Mouse (Mus musculus) hindbrain, embryonic 15.5 days (tissue): ENCODE measurements around the gene Papss1. TPM values are rescaled to one million over a fixed set of nuclear protein-coding genes. Genes with fewer than 3 reads are reported as not detected.

ENCODE experiments used
- ATAC-seq: fragments of 200-750 bp; cut with Nextera tagmentation; 2 replicates; pipeline ENCODE4 v1.8.0; 2017; ENCODE audit warnings: low read depth, moderate number of reproducible peaks, moderate TSS enrichment; ENCODE audit not compliant: low FRiP score
- H3K27ac ChIP-seq: fragments of 300-500 bp; sonication (generic); replicated peaks from 2 replicates; pipeline ENCODE4 v1.5.1; 2015; ENCODE audit warnings: mild to moderate bottlenecking, inconsistent platforms
- H3K27me3 ChIP-seq: fragments of 300-500 bp; sonication (generic); 2 replicates; pipeline ENCODE4 v1.6.1; 2015; ENCODE audit warnings: control low read depth, inconsistent platforms
- H3K36me3 ChIP-seq: fragments of 300-500 bp; sonication (generic); 2 replicates; pipeline ENCODE4 v1.6.1; 2015; ENCODE audit warnings: control low read depth, inconsistent platforms
- H3K4me1 ChIP-seq: fragments of 300-500 bp; sonication (generic); replicated peaks from 2 replicates; pipeline ENCODE4 v1.6.1; 2015; ENCODE audit warnings: control low read depth, inconsistent platforms
- H3K4me2 ChIP-seq: fragments of 300-500 bp; sonication (generic); 2 replicates; pipeline ENCODE4 v1.6.1; 2015; ENCODE audit warnings: moderate library complexity, mild to moderate bottlenecking, inconsistent platforms
- H3K4me3 ChIP-seq: fragments of 300-500 bp; sonication (generic); 2 replicates; pipeline ENCODE4 v1.5.1; 2015; ENCODE audit warnings: mild to moderate bottlenecking, inconsistent platforms
- H3K9ac ChIP-seq: fragments of 300-500 bp; sonication (generic); 2 replicates; pipeline ENCODE4 v1.6.1; 2015; ENCODE audit warnings: inconsistent platforms
- H3K9me3 ChIP-seq: fragments of 300-500 bp; sonication (generic); 2 replicates; pipeline ENCODE4 v1.6.1; 2016; ENCODE audit warnings: control low read depth, inconsistent platforms
- WGBS: fragments of 180-500 bp; shearing (Covaris S2); methylation state at CpG from one replicate; pipeline ENCODE4 v1.1.7; 2015; 5-methylcytosine and 5-hydroxymethylcytosine counted together
- polyA plus RNA-seq: library from polyadenylated mRNA; unstranded; fragments of >200 nt; fragmentation: Nextera tagmentation; extraction: Ambion mirVana; gene quantifications from 2 replicates; pipeline ENCODE4 v1.2.1, GENCODE M21; 2015

The Papss1 gene
- polyA plus RNA-seq, 1 experiment from 2014 or later, result 123 TPM

GRCm38 (mm10) chr3:131593143-131593798 is 28.7 kb downstream of the Papss1 start:
- no peaks in the 10 kb centered on the region for H3K4me1 ChIP-seq
- WGBS, result 71% methylated on average over 15 of the region's 15 CpGs
- H3K4me3 ChIP-seq, result no peak overlapping the region
- H3K9me3 ChIP-seq, result no peaks in the 10 kb centered on the region
- no peaks in the 10 kb centered on the region for H3K27me3 ChIP-seq
- H3K9ac ChIP-seq, result no peak overlapping the region
- no peak for ATAC-seq
- H3K4me2 ChIP-seq, result no peak overlapping the region
- peaks cover 16% of the 10 kb centered on the region; the same call in 1 of the 2 replicates for H3K36me3 ChIP-seq
- H3K27ac ChIP-seq, result no peak overlapping the region

GRCm38 (mm10) chr3:131594361-131594760 is 29.8 kb downstream of the Papss1 start:
- H3K4me1 ChIP-seq, result no peaks in the 10 kb centered on the region
- H3K4me3 ChIP-seq, result no peak overlapping the region
- no peak overlapping the region for H3K27ac ChIP-seq
- no peak for ATAC-seq
- H3K36me3 ChIP-seq, result peaks cover 11% of the 10 kb centered on the region; the same call in 1 of the 2 replicates
- no peak overlapping the region for H3K9ac ChIP-seq
- 96% methylated on average over 11 of the region's 11 CpGs for WGBS
- no peaks in the 10 kb centered on the region for H3K9me3 ChIP-seq
- no peaks in the 10 kb centered on the region for H3K27me3 ChIP-seq
- H3K4me2 ChIP-seq, result no peak overlapping the region

DNA sequence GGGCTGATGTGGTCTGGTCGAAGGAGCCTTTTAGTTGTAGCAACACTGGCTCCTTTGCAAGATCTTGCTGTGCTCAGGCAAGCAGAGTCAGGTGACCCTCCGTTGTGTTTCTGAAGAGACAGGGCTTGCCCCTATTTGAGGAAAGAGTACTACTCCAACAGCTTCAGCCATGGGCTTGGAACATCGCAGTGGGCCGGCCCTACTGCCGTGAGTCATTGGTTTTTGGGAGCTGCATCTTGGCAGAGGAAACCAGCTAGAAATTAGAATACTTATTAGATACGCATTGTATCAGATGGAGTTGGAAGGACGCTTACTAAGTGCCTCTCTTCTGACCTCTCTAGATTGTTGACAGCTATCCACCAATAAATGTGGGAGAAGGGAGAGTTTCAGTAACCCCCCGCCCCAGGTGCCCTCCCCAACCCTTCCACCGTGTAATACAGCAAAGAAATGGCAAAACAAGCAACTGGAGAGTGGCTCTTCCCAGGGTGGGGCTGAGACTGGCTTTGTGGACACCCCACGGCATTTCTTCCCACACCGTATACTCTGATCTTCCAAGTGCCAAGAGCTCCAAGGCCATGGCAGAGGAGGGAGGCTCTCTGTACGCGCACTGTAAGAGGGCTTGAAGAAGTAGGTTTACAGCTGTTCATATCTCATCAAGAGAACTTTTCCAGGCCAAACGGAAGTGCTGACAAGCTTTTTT is 31.1 kb downstream of the Papss1 start:
- ATAC-seq, result no peak
- Histone ChIP-seq H3K27me3 (no peaks in the 10 kb centered on the region), H3K9ac (no peak overlapping the region), H3K4me2 (no peak overlapping the region), H3K9me3 (no peaks in the 10 kb centered on the region), H3K4me1 (no peaks in the 10 kb centered on the region), H3K4me3 (no peak overlapping the region), H3K36me3 (peaks cover 8% of the 10 kb centered on the region; the same call in 1 of the 2 replicates), H3K27ac (no peak overlapping the region)
- WGBS, result 91% methylated on average over 14 of the region's 14 CpGs

- Histone ChIP-seq H3K36me3 (0 out of 2 replicates have a peak, but pooled peaks cover 15% of the 10 kb centered on the region), H3K4me3 (no peak overlapping the region), H3K27ac (no peak overlapping the region), H3K4me1 (no peaks in the 10 kb centered on the region), H3K27me3 (no peaks in the 10 kb centered on the region), H3K9me3 (no peaks in the 10 kb centered on the region), H3K4me2 (no peak overlapping the region), H3K9ac (no peak overlapping the region)
- WGBS, result 96% methylated on average over 11 of the region's 11 CpGs
- ATAC-seq, result no peak
Observed at GRCm38 (mm10) chr3:131600726-131601125, 36.2 kb downstream of the Papss1 start.

- H3K4me2 ChIP-seq, result no peak overlapping the region
- ATAC-seq, result no peak
- no peaks in the 10 kb centered on the region for H3K27me3 ChIP-seq
- H3K4me1 ChIP-seq, result no peaks in the 10 kb centered on the region
- H3K4me3 ChIP-seq, result no peak overlapping the region
- no peak overlapping the region for H3K9ac ChIP-seq
- 0 out of 2 replicates have a peak, but pooled peaks cover 17% of the 10 kb centered on the region for H3K36me3 ChIP-seq
- no peak overlapping the region for H3K27ac ChIP-seq
- WGBS, result 100% methylated on average over 1 of the region's 1 CpGs
- no peaks in the 10 kb centered on the region for H3K9me3 ChIP-seq
Observed at GRCm38 (mm10) chr3:131601366-131601765, 36.8 kb downstream of the Papss1 start.

- H3K4me2 ChIP-seq, result no peak overlapping the region
- H3K9ac ChIP-seq, result no peak overlapping the region
- no peak overlapping the region for H3K4me3 ChIP-seq
- H3K27ac ChIP-seq, result no peak overlapping the region
- H3K4me1 ChIP-seq, result no peaks in the 10 kb centered on the region
- 0 out of 2 replicates have a peak, but pooled peaks have one; percentile 23 for ATAC-seq
- WGBS, result 68% methylated on average over 4 of the region's 4 CpGs
- peaks cover 27% of the 10 kb centered on the region for H3K36me3 ChIP-seq
- no peaks in the 10 kb centered on the region for H3K9me3 ChIP-seq
- no peaks in the 10 kb centered on the region for H3K27me3 ChIP-seq
Observed at GRCm38 (mm10) chr3:131602995-131603414, 38.4 kb downstream of the Papss1 start.

GRCm38 (mm10) chr3:131608112-131608511 is 43.5 kb downstream of the Papss1 start:
- Histone ChIP-seq H3K4me2 (no peak overlapping the region), H3K4me1 (no peaks in the 10 kb centered on the region), H3K9ac (no peak overlapping the region), H3K9me3 (no peaks in the 10 kb centered on the region), H3K4me3 (no peak overlapping the region), H3K36me3 (peaks cover 42% of the 10 kb centered on the region), H3K27me3 (no peaks in the 10 kb centered on the region), H3K27ac (no peak overlapping the region)
- no peak for ATAC-seq
- WGBS, result 96% methylated on average over 6 of the region's 6 CpGs

DNA sequence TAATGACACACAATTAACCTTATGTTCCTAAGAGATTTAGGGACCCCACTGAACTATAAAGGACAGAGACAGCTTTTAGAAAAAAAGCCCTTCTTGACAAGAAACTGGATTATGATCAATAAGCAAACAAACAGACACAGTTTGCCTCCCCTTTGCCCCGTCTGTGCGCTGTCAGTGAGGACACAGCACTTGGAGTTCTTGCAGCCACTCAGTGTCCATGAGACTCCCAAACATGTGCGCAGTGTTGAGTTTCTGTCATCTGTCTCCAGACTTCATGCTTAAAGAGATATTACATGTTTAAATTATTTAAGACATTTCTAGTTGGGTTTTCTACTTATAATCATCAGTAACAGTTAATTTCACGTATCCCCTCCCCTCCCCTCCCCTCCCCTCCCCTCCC is 45.1 kb downstream of the Papss1 start:
- peaks cover 42% of the 10 kb centered on the region for H3K36me3 ChIP-seq
- no peak overlapping the region for H3K9ac ChIP-seq
- 93% methylated on average over 4 of the region's 4 CpGs for WGBS
- H3K27ac ChIP-seq, result no peak overlapping the region
- no peaks in the 10 kb centered on the region for H3K27me3 ChIP-seq
- H3K4me3 ChIP-seq, result no peak overlapping the region
- no peak overlapping the region for H3K4me2 ChIP-seq
- ATAC-seq, result no peak
- no peaks in the 10 kb centered on the region for H3K4me1 ChIP-seq
- H3K9me3 ChIP-seq, result no peaks in the 10 kb centered on the region

DNA sequence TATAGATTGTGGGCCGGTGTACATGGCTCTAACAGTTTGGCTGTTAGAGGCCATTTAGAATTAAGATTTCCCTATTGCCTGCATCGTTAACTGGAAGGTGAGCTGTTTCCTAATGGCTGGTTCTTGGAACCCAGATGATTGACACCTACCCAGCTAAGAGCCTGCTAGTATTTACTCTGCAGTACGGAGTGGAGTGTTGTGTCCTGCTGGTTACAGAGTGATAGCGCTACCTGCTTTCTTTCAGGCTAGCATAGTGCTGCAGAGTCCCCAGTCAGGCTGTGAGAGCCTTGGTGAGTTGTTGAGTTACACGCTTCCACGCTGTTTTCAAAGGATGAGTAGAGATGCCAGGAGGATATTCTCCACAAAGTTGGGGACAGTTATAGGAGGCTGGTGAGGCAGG is 46.0 kb downstream of the Papss1 start:
- no peaks in the 10 kb centered on the region for H3K27me3 ChIP-seq
- ATAC-seq, result no peak
- H3K4me3 ChIP-seq, result no peak overlapping the region
- no peak overlapping the region for H3K27ac ChIP-seq
- no peaks in the 10 kb centered on the region for H3K9me3 ChIP-seq
- no peak overlapping the region for H3K9ac ChIP-seq
- H3K4me2 ChIP-seq, result no peak overlapping the region
- 92% methylated on average over 6 of the region's 6 CpGs for WGBS
- peaks cover 40% of the 10 kb centered on the region for H3K36me3 ChIP-seq
- no peaks in the 10 kb centered on the region for H3K4me1 ChIP-seq

DNA sequence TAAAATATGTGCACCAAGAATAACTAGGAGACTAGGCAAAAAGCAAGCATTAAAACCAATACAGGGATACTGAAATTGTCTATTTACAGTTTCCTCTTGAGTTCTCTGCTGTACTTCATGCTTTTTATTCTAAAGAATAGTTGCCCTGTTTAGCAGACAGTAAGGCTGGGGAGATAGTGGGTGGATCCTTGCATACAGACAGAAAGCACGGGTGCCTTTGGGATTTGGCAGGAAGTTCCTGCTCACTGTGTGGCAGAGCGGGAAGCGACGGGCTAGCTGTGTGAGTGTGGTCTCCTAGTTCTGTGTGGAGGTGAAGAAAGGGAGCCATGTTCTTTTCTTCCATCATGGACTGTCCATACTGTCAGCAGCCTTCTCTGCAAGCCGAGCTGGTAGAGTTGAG is 48.3 kb downstream of the Papss1 start:
- Histone ChIP-seq H3K9ac (no peak overlapping the region), H3K4me3 (no peak overlapping the region), H3K4me2 (no peak overlapping the region), H3K27ac (no peak overlapping the region), H3K36me3 (peaks cover 29% of the 10 kb centered on the region), H3K4me1 (no peaks in the 10 kb centered on the region), H3K27me3 (no peaks in the 10 kb centered on the region), H3K9me3 (no peaks in the 10 kb centered on the region)
- 86% methylated on average over 5 of the region's 5 CpGs for WGBS
- no peak for ATAC-seq

- H3K36me3 ChIP-seq, result peaks cover 23% of the 10 kb centered on the region
- no peaks in the 10 kb centered on the region for H3K9me3 ChIP-seq
- no peak overlapping the region for H3K27ac ChIP-seq
- H3K4me3 ChIP-seq, result no peak overlapping the region
- ATAC-seq, result no peak
- WGBS, result 75% methylated on average over 8 of the region's 8 CpGs
- H3K4me2 ChIP-seq, result no peak overlapping the region
- H3K4me1 ChIP-seq, result no peaks in the 10 kb centered on the region
- no peaks in the 10 kb centered on the region for H3K27me3 ChIP-seq
- no peak overlapping the region for H3K9ac ChIP-seq
Observed at GRCm38 (mm10) chr3:131614056-131614455, 49.5 kb downstream of the Papss1 start.

GRCm38 (mm10) chr3:131618580-131619338 is 54.2 kb downstream of the Papss1 start:
- no peak overlapping the region for H3K4me2 ChIP-seq
- no peak overlapping the region for H3K4me3 ChIP-seq
- H3K27me3 ChIP-seq, result no peaks in the 10 kb centered on the region
- H3K9ac ChIP-seq, result no peak overlapping the region
- no peak overlapping the region for H3K27ac ChIP-seq
- H3K4me1 ChIP-seq, result no peaks in the 10 kb centered on the region
- no peak for ATAC-seq
- no peaks in the 10 kb centered on the region for H3K9me3 ChIP-seq
- WGBS, result 89% methylated on average over 18 of the region's 18 CpGs
- peaks cover 16% of the 10 kb centered on the region for H3K36me3 ChIP-seq
